In the genomic region with DNA sequence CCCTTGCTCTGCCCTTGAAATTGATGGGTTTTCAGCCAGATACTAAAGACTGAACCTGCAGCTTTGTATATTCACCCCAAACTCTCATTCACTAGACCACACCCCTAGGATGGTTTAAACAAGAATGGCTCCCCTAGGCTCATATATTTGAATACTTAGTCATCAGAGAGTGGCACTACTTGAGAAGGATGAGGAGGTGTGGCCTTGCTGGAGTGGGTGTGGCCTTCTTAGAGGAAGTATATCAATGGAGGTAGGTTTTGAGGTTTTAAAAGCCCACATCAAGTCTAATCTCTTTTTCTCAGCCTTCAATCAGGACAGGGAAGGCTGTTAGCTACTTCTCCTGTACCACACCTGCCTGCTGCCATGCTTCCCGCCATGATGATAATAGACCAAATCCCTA, we compare ENCODE assay signal across 10 mouse cellular contexts.
"Had no signal": no experiment of that assay in that cellular context is flagged by ENCODE, and none has a peak within 500 bp of the region (broad histone marks: within the 10 kb centered on the region; RNA-seq: fewer than 3 reads in every experiment).

No protein-coding gene starts in this region.

- H3K27ac ChIP-seq: layer of hippocampus, adult 2 months; limb, embryonic 13.5 days; liver, embryonic 14.5 days; midbrain, embryonic 12.5 days; neural tube, embryonic 15.5 days had no signal

- H3K9me3 ChIP-seq: limb, embryonic 13.5 days; midbrain, embryonic 12.5 days; neural tube, embryonic 15.5 days had no signal

- H3K4me2 ChIP-seq: limb, embryonic 13.5 days; midbrain, embryonic 12.5 days; neural tube, embryonic 15.5 days had no signal

- H3K9ac ChIP-seq: limb, embryonic 13.5 days; liver, embryonic 14.5 days; midbrain, embryonic 12.5 days; neural tube, embryonic 15.5 days had no signal

- H3K27me3 ChIP-seq: limb, embryonic 13.5 days; midbrain, embryonic 12.5 days; neural tube, embryonic 15.5 days had no signal

- DNase-seq: kidney, postnatal 10 days; kidney, postnatal 4 days; left cerebral cortex, postnatal 4 days; lung, adult 18-20 months; thymus, postnatal 4 days had no signal

- H3K4me3 ChIP-seq: layer of hippocampus, adult 2 months; limb, embryonic 13.5 days; midbrain, embryonic 12.5 days; neural tube, embryonic 15.5 days had no signal
